Mouse (Mus musculus) cerebellum, adult 9-11 months (tissue): ENCODE results near the gene Mypn.

Experiments
- DNase-seq: peaks from one replicate; pipeline ENCODE4 v3.0.0; 2022

The Mypn gene

GRCm38 (mm10) chr10:63098191-63098590 lies 105.6 kb downstream of the Mypn start:
- DNase-seq, result no peak

GRCm38 (mm10) chr10:63096757-63097156 lies 107.0 kb downstream of the Mypn start:
- no peak for DNase-seq

GRCm38 (mm10) chr10:63092616-63093550 lies 110.9 kb downstream of the Mypn start:
- DNase-seq, result peak; percentile 85

GRCm38 (mm10) chr10:63091915-63092314 lies 111.8 kb downstream of the Mypn start:
- no peak for DNase-seq

DNA sequence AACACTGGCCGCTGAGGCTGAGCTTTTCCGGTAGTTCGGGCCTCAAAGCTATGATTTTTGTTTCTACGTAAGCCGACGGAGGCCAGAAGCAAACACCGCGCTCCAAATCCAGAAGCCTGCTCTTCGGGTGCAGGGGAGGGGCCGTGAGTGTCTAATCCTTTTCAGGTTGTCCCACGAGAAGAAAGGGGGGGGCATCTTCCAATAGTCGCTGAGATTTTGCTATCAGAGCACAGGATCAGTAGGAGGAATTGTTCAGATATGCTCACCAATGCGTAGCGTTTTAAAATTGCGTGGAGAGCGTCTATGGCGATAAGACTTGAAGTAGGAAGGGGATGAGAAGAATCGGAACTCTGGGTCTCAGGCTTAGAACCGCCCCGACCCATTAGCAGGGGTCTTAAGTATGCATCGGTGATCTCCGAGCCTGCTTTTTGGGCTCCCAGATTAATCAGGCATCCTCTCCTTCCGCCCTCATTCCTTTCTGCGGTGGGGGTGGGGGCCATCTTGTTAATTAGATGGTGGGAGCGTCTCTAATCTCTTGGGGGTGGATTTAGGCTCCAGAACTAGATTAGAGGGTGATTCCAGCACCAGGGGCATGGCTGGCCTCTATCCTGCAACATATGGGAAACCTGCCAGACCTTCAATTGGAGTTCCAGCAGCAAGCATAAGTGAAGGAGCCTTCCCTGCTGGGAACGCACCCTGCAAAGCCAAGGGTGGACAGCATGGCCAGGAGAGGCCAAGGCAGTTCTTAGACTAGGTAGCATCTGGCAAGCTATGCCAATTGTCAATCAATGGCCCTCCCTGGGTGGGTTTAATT lies 113.8 kb downstream of the Mypn start:
- peak; percentile 72 for DNase-seq

DNA sequence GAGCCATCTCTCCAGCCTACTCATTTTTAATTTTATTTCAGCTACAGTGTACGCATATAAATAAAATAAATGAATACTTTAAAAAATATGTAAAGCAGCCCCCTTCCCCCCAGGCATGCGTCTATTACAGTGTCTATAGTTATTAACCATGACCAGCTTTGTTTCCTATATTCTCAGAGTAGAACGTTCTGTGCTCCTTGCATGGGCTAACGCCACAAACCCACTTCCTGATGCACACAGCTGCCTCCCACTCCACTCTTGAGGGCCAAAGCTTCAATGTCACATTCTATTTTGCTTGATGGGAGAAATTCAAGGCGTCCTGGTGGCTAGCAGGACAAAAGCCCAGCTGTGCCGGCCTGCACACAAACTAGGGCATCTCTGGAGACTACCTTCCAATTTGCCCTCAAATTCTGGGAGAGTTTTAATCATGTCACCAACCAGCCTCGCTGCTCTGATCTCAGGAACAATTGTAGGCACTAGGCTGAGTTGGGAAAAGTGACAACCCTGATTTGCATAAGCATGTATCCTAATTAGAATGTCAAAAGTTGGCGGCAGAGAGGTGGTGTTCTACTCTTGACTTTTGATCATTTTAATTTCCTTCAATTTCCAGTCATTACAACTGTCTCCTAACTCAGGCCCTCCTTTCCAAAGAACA lies 114.5 kb downstream of the Mypn start:
- DNase-seq, result peak; percentile 31

GRCm38 (mm10) chr10:63086304-63086703 lies 117.4 kb downstream of the Mypn start:
- DNase-seq, result no peak

DNA sequence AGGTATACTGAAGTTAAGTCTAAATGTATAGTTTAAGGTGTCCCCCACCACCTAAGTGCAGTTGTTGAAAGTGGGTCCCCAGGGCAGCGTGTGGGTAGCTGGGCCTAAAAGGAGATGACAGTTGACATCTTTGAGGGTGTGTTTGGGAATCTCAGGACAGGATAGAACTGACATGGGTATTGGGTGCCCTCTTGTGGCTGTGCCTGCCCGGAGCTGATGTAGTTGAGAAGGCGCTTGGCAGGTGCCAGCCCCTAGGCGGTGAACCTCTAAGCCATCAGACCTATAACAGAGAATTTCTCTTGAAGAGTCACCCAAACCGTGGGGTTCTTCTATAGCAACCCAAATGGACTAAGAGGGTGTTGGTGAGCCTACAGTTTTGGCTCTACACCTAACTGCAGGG lies 137.8 kb downstream of the Mypn start:
- DNase-seq, result peak; percentile 87
